9 mouse cellular contexts compared by ENCODE assay signal in the genomic region with DNA sequence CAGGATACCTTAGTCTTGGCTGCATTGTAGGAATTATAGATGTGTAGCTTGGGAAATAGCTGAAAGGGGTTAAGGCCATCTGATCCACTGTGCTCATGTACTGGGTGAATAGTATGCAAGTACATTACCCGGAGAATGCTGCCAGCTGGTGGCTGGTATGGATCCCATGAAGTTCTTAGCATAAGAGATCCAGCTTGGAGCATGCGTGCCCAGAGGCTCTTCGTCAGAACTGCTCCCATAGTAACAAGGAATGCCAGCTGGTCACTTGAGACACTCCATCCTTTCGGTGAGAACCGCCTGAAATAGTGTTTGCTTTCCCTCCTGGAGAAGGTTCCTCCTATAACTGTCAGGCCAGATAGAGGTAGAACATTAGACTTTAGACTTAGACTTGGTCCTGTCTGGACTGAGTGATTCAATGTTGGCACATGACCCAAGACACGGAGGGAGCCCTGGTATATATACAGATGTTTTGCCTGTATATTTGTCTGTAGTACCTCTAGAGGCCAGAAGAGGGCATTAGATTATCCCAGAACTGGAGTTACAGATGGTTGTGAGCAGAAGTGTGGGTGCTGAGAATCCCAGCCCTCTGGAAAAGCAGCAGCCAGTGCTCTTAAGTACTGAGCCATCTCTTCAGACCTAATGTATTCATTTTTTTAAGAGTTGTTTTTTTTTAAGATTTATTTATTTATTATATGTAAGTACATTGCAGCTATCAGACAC. TPM values are rescaled to one million over a fixed set of nuclear protein-coding genes. Genes with fewer than 3 reads are reported as not detected.
DNase-seq lines count a peak whose midpoint lies in the region; ATAC-seq lines count a peak whose summit lies in the region.
"Had no signal": no experiment of that assay in that cellular context is flagged by ENCODE, and none has a peak within 500 bp of the region (broad histone marks: within the 10 kb centered on the region; RNA-seq: fewer than 3 reads in every experiment).

No protein-coding gene starts in this region.

- no peaks in the 10 kb centered on the region for H3K9me3 ChIP-seq in midbrain, embryonic 12.5 days
- H3K9me3 ChIP-seq in midbrain, embryonic 10.5 days (replicated peaks) = no peaks in the 10 kb centered on the region
- H3K9me3 ChIP-seq in lung, embryonic 15.5 days = no peaks in the 10 kb centered on the region

- peaks cover 34% of the 10 kb centered on the region for H3K4me1 ChIP-seq in midbrain, embryonic 12.5 days
- H3K4me1 ChIP-seq in midbrain, embryonic 10.5 days = peaks cover 36% of the 10 kb centered on the region
- H3K4me1 ChIP-seq in lung, embryonic 15.5 days = peaks cover 33% of the 10 kb centered on the region

- H3K9ac ChIP-seq in midbrain, embryonic 12.5 days (replicated peaks) = 0 out of 2 replicates have a peak overlapping the region, but pooled peaks have one; percentile 15
- H3K9ac ChIP-seq in lung, embryonic 15.5 days = no peak overlapping the region

- H3K4me3 ChIP-seq in midbrain, embryonic 12.5 days = no peak overlapping the region
- no peak overlapping the region for H3K4me3 ChIP-seq in midbrain, embryonic 10.5 days
- H3K4me3 ChIP-seq in lung, embryonic 15.5 days = no peak overlapping the region

- DNase-seq in embryo, embryonic 9.5 days (ENCODE audit: extremely low spot score) = peak; percentile 10
- DNase-seq in embryo, embryonic 11 days = no peak
- no peak for DNase-seq in midbrain, embryonic 10.5 days (ENCODE audit: low spot score)
- peak; percentile 60 for DNase-seq in telencephalon, adult 2 months (ENCODE audit: low read depth, low spot score)
- no peak for DNase-seq in thymus, postnatal 10 days (ENCODE audit: low spot score in 2 of 2)
- no peak for DNase-seq in cerebellum, postnatal 4 days (ENCODE audit: low spot score in 2 of 2)

- ATAC-seq in midbrain, embryonic 12.5 days (ENCODE audit: low FRiP score, low read depth) = no peak
- no peak for ATAC-seq in lung, embryonic 15.5 days (ENCODE audit: borderline replicate concordance, extremely low read depth, low FRiP score, low TSS enrichment)
- ATAC-seq: Patski had no signal

- H3K27me3 ChIP-seq in midbrain, embryonic 12.5 days = no peaks in the 10 kb centered on the region
- no peaks in the 10 kb centered on the region for H3K27me3 ChIP-seq in midbrain, embryonic 10.5 days (ENCODE audit: low read depth, poor library complexity, severe bottlenecking)
- no peaks in the 10 kb centered on the region for H3K27me3 ChIP-seq in lung, embryonic 15.5 days
- H3K27me3 ChIP-seq: Patski had no signal

- no peak overlapping the region for H3K4me2 ChIP-seq in midbrain, embryonic 12.5 days (replicated peaks)
- no peak overlapping the region for H3K4me2 ChIP-seq in lung, embryonic 15.5 days

- peaks cover 27% of the 10 kb centered on the region for H3K36me3 ChIP-seq in midbrain, embryonic 12.5 days
- H3K36me3 ChIP-seq in midbrain, embryonic 10.5 days = peaks cover 42% of the 10 kb centered on the region
- peaks cover 26% of the 10 kb centered on the region for H3K36me3 ChIP-seq in lung, embryonic 15.5 days

- H3K27ac ChIP-seq in midbrain, embryonic 12.5 days (replicated peaks) = no peak overlapping the region; the same call in 1 of the 2 replicates
- H3K27ac ChIP-seq in midbrain, embryonic 10.5 days (replicated peaks) = no peak overlapping the region
- peak overlapping the region; percentile 21; the same call in 1 of the 2 replicates for H3K27ac ChIP-seq in lung, embryonic 15.5 days

- 84% methylated on average over 6 of the region's 6 CpGs for WGBS in midbrain, embryonic 12.5 days
- WGBS in midbrain, embryonic 10.5 days = 87% methylated on average over 6 of the region's 6 CpGs
- 69% methylated on average over 6 of the region's 6 CpGs for WGBS in lung, embryonic 15.5 days

RNA-seq across cellular contexts. Expression of a gene that starts 7.0 kb away (rescaled TPM):
- polyA plus RNA-seq in midbrain, embryonic 12.5 days (2016; fragmentation: Nextera tagmentation; extraction: Ambion mirVana) = 2,626 and 2,824 TPM in 2 replicates
- polyA plus RNA-seq in midbrain, embryonic 10.5 days (2016; fragmentation: Nextera tagmentation; extraction: Ambion mirVana) = 2,732 and 2,904 TPM in 2 replicates
- 2,819 and 2,940 TPM in 2 replicates for polyA plus RNA-seq in lung, embryonic 15.5 days (2015; fragmentation: Nextera tagmentation; extraction: Ambion mirVana)

RNA-seq across cellular contexts. Expression of a gene that starts 48.9 kb away (rescaled TPM):
- 96.6 and 104 TPM in 2 replicates for polyA plus RNA-seq in midbrain, embryonic 12.5 days (2016; fragmentation: Nextera tagmentation; extraction: Ambion mirVana)
- 78.3 and 78.9 TPM in 2 replicates for polyA plus RNA-seq in midbrain, embryonic 10.5 days (2016; fragmentation: Nextera tagmentation; extraction: Ambion mirVana)
- 64.0 and 64.4 TPM in 2 replicates for polyA plus RNA-seq in lung, embryonic 15.5 days (2015; fragmentation: Nextera tagmentation; extraction: Ambion mirVana)

RNA-seq across cellular contexts. Expression of a gene that starts 49.1 kb away (rescaled TPM):
- polyA plus RNA-seq in midbrain, embryonic 12.5 days (2016; fragmentation: Nextera tagmentation; extraction: Ambion mirVana) = 62.4 and 62.6 TPM in 2 replicates
- 72.3 and 73.5 TPM in 2 replicates for polyA plus RNA-seq in midbrain, embryonic 10.5 days (2016; fragmentation: Nextera tagmentation; extraction: Ambion mirVana)
- 36.0 and 37.8 TPM in 2 replicates for polyA plus RNA-seq in lung, embryonic 15.5 days (2015; fragmentation: Nextera tagmentation; extraction: Ambion mirVana)

Comparison
In these comparisons a context has a peak if more than half of its experiments do, and no peak if none do; other contexts are left out.
1. DNase-seq: peak in embryo, embryonic 9.5 days (single experiment) and telencephalon, adult 2 months (single experiment); none in embryo, embryonic 11 days (single experiment), midbrain, embryonic 10.5 days (single experiment), thymus, postnatal 10 days (0 of 2) and cerebellum, postnatal 4 days (0 of 2).